Mouse (Mus musculus): ENCODE measurements around the gene 2510039O18Rik. TPM values are rescaled to one million over a fixed set of nuclear protein-coding genes. Genes with fewer than 3 reads are reported as not detected.

Gene 2510039O18Rik
- polyA plus RNA-seq, 1 experiment from 2014 or later, result 16.5 TPM

- H3K4me2 ChIP-seq, result peak overlapping the region; percentile 33; the same call in 1 of the 2 replicates
- H3K4me3 ChIP-seq (ENCODE audit: low read depth, low read length), result no peak overlapping the region
- peaks cover 10% of the 10 kb centered on the region for H3K4me1 ChIP-seq (ENCODE audit: control insufficient read depth, insufficient read depth, low read length)
- no peak overlapping the region for H3K9ac ChIP-seq (ENCODE audit: low read depth, low read length)
- ATAC-seq (replicated peaks; ENCODE audit: insufficient number of reproducible peaks, low FRiP score, low TSS enrichment), result peak; percentile 32
- H3K36me3 ChIP-seq (ENCODE audit: control insufficient read depth, insufficient read depth, low read length), result no peaks in the 10 kb centered on the region
- peak overlapping the region; percentile 84 for H3K27ac ChIP-seq (ENCODE audit: low read depth, low read length)
- no peaks in the 10 kb centered on the region for H3K9me3 ChIP-seq (replicated peaks; ENCODE audit: control insufficient read depth, low read length)
- H3K27me3 ChIP-seq (ENCODE audit: control insufficient read depth, insufficient read depth, low read length), result 0 out of 2 replicates have a peak, but pooled peaks cover 14% of the 10 kb centered on the region
- 64% methylated on average over 15 of the region's 15 CpGs for WGBS (ENCODE audit: insufficient replicate concordance)
Observed at GRCm38 (mm10) chr4:147963623-147964022, 22.9 kb downstream of the 2510039O18Rik start.

- H3K9ac ChIP-seq (ENCODE audit: low read depth, low read length), result 0 out of 2 replicates have a peak overlapping the region, but pooled peaks have one; percentile 29
- peak overlapping the region; percentile 31 for H3K4me2 ChIP-seq
Observed at GRCm38 (mm10) chr4:147965712-147966111, 25.0 kb downstream of the 2510039O18Rik start.

GRCm38 (mm10) chr4:147968816-147969215 lies 28.1 kb downstream of the 2510039O18Rik start:
- 45% methylated on average over 2 of the region's 2 CpGs for WGBS (ENCODE audit: insufficient replicate concordance)
- peaks cover 16% of the 10 kb centered on the region for H3K27me3 ChIP-seq (ENCODE audit: control insufficient read depth, insufficient read depth, low read length)
- H3K4me2 ChIP-seq, result peak overlapping the region; percentile 42
- peaks cover 6% of the 10 kb centered on the region; the same call in 1 of the 2 replicates for H3K4me1 ChIP-seq (ENCODE audit: control insufficient read depth, insufficient read depth, low read length)
- H3K4me3 ChIP-seq (ENCODE audit: low read depth, low read length), result no peak overlapping the region
- no peaks in the 10 kb centered on the region for H3K36me3 ChIP-seq (ENCODE audit: control insufficient read depth, insufficient read depth, low read length)
- no peak overlapping the region; the same call in 1 of the 2 replicates for H3K9ac ChIP-seq (ENCODE audit: low read depth, low read length)
- no peak for ATAC-seq (replicated peaks; ENCODE audit: insufficient number of reproducible peaks, low FRiP score, low TSS enrichment)
- H3K9me3 ChIP-seq (replicated peaks; ENCODE audit: control insufficient read depth, low read length), result no peaks in the 10 kb centered on the region
- H3K27ac ChIP-seq (ENCODE audit: low read depth, low read length), result peak overlapping the region; percentile 73

More at GRCm38 (mm10) chr4:147965712-147966111, 25.0 kb downstream of the 2510039O18Rik start:
- no peaks in the 10 kb centered on the region for H3K9me3 ChIP-seq (replicated peaks; ENCODE audit: control insufficient read depth, low read length)
- peaks cover 14% of the 10 kb centered on the region; the same call in 1 of the 2 replicates for H3K27me3 ChIP-seq (ENCODE audit: control insufficient read depth, insufficient read depth, low read length)
- H3K27ac ChIP-seq (ENCODE audit: low read depth, low read length), result peak overlapping the region; percentile 77
- WGBS (ENCODE audit: insufficient replicate concordance), result 39% methylated on average over 7 of the region's 7 CpGs
- H3K36me3 ChIP-seq (ENCODE audit: control insufficient read depth, insufficient read depth, low read length), result no peaks in the 10 kb centered on the region
- H3K4me3 ChIP-seq (ENCODE audit: low read depth, low read length), result no peak overlapping the region
- peak; percentile 66; the same call in 1 of the 2 replicates for ATAC-seq (replicated peaks; ENCODE audit: insufficient number of reproducible peaks, low FRiP score, low TSS enrichment)
- H3K4me1 ChIP-seq (ENCODE audit: control insufficient read depth, insufficient read depth, low read length), result peaks cover 14% of the 10 kb centered on the region

GRCm38 (mm10) chr4:147969337-147969736 lies 28.6 kb downstream of the 2510039O18Rik start:
- ATAC-seq (replicated peaks; ENCODE audit: insufficient number of reproducible peaks, low FRiP score, low TSS enrichment), result peak; percentile 75
- no peak overlapping the region; the same call in 1 of the 2 replicates for H3K9ac ChIP-seq (ENCODE audit: low read depth, low read length)
- H3K9me3 ChIP-seq (replicated peaks; ENCODE audit: control insufficient read depth, low read length), result no peaks in the 10 kb centered on the region
- H3K27me3 ChIP-seq (ENCODE audit: control insufficient read depth, insufficient read depth, low read length), result peaks cover 16% of the 10 kb centered on the region
- peak overlapping the region; percentile 42 for H3K4me2 ChIP-seq
- no peaks in the 10 kb centered on the region for H3K36me3 ChIP-seq (ENCODE audit: control insufficient read depth, insufficient read depth, low read length)
- 5% methylated on average over 9 of the region's 9 CpGs for WGBS (ENCODE audit: insufficient replicate concordance)
- no peak overlapping the region for H3K4me3 ChIP-seq (ENCODE audit: low read depth, low read length)
- peaks cover 6% of the 10 kb centered on the region; the same call in 1 of the 2 replicates for H3K4me1 ChIP-seq (ENCODE audit: control insufficient read depth, insufficient read depth, low read length)
- H3K27ac ChIP-seq (ENCODE audit: low read depth, low read length), result peak overlapping the region; percentile 73

- 55% methylated on average over 3 of the region's 3 CpGs for WGBS (ENCODE audit: insufficient replicate concordance)
- Histone ChIP-seq H3K4me2 (no peak overlapping the region), H3K27me3 (ENCODE audit: control insufficient read depth, insufficient read depth, low read length) (peaks cover 9% of the 10 kb centered on the region), H3K27ac (ENCODE audit: low read depth, low read length) (no peak overlapping the region), H3K4me1 (ENCODE audit: control insufficient read depth, insufficient read depth, low read length) (no peaks in the 10 kb centered on the region), H3K9me3 (replicated peaks; ENCODE audit: control insufficient read depth, low read length) (peaks cover 3% of the 10 kb centered on the region; the same call in 1 of the 2 replicates), H3K4me3 (ENCODE audit: low read depth, low read length) (no peak overlapping the region), H3K9ac (ENCODE audit: low read depth, low read length) (no peak overlapping the region), H3K36me3 (ENCODE audit: control insufficient read depth, insufficient read depth, low read length) (no peaks in the 10 kb centered on the region)
- no peak for ATAC-seq (replicated peaks; ENCODE audit: insufficient number of reproducible peaks, low FRiP score, low TSS enrichment)
Observed at GRCm38 (mm10) chr4:147976237-147976636, 35.5 kb downstream of the 2510039O18Rik start.

GRCm38 (mm10) chr4:147977726-147978125 lies 37.0 kb downstream of the 2510039O18Rik start:
- WGBS (ENCODE audit: insufficient replicate concordance), result 74% methylated on average over 4 of the region's 4 CpGs

GRCm38 (mm10) chr4:147978391-147978790 lies 37.7 kb downstream of the 2510039O18Rik start:
- H3K27ac ChIP-seq (ENCODE audit: low read depth, low read length), result no peak overlapping the region
- H3K4me3 ChIP-seq (ENCODE audit: low read depth, low read length), result no peak overlapping the region
- H3K36me3 ChIP-seq (ENCODE audit: control insufficient read depth, insufficient read depth, low read length), result no peaks in the 10 kb centered on the region
- H3K4me1 ChIP-seq (ENCODE audit: control insufficient read depth, insufficient read depth, low read length), result no peaks in the 10 kb centered on the region
- no peak overlapping the region for H3K9ac ChIP-seq (ENCODE audit: low read depth, low read length)
- ATAC-seq (replicated peaks; ENCODE audit: insufficient number of reproducible peaks, low FRiP score, low TSS enrichment), result no peak
- H3K27me3 ChIP-seq (ENCODE audit: control insufficient read depth, insufficient read depth, low read length), result peaks cover 14% of the 10 kb centered on the region
- 87% methylated on average over 6 of the region's 6 CpGs for WGBS (ENCODE audit: insufficient replicate concordance)
- no peak overlapping the region for H3K4me2 ChIP-seq
- peaks cover 3% of the 10 kb centered on the region; the same call in 1 of the 2 replicates for H3K9me3 ChIP-seq (replicated peaks; ENCODE audit: control insufficient read depth, low read length)

More at GRCm38 (mm10) chr4:147977726-147978125, 37.0 kb downstream of the 2510039O18Rik start:
- Histone ChIP-seq H3K9me3 (replicated peaks; ENCODE audit: control insufficient read depth, low read length) (peaks cover 3% of the 10 kb centered on the region; the same call in 1 of the 2 replicates), H3K36me3 (ENCODE audit: control insufficient read depth, insufficient read depth, low read length) (no peaks in the 10 kb centered on the region), H3K4me3 (ENCODE audit: low read depth, low read length) (no peak overlapping the region), H3K9ac (ENCODE audit: low read depth, low read length) (no peak overlapping the region), H3K4me2 (no peak overlapping the region), H3K27me3 (ENCODE audit: control insufficient read depth, insufficient read depth, low read length) (peaks cover 18% of the 10 kb centered on the region), H3K27ac (ENCODE audit: low read depth, low read length) (no peak overlapping the region), H3K4me1 (ENCODE audit: control insufficient read depth, insufficient read depth, low read length) (no peaks in the 10 kb centered on the region)
- no peak for ATAC-seq (replicated peaks; ENCODE audit: insufficient number of reproducible peaks, low FRiP score, low TSS enrichment)

GRCm38 (mm10) chr4:147979441-147979860 lies 38.8 kb downstream of the 2510039O18Rik start:
- no peak overlapping the region for H3K9ac ChIP-seq (ENCODE audit: low read depth, low read length)
- WGBS (ENCODE audit: insufficient replicate concordance), result 77% methylated on average over 7 of the region's 7 CpGs
- no peaks in the 10 kb centered on the region for H3K36me3 ChIP-seq (ENCODE audit: control insufficient read depth, insufficient read depth, low read length)
- no peak for ATAC-seq (replicated peaks; ENCODE audit: insufficient number of reproducible peaks, low FRiP score, low TSS enrichment)
- no peak overlapping the region for H3K27ac ChIP-seq (ENCODE audit: low read depth, low read length)
- H3K4me2 ChIP-seq, result no peak overlapping the region
- peaks cover 3% of the 10 kb centered on the region; the same call in 1 of the 2 replicates for H3K9me3 ChIP-seq (replicated peaks; ENCODE audit: control insufficient read depth, low read length)
- H3K27me3 ChIP-seq (ENCODE audit: control insufficient read depth, insufficient read depth, low read length), result peaks cover 14% of the 10 kb centered on the region
- H3K4me3 ChIP-seq (ENCODE audit: low read depth, low read length), result no peak overlapping the region
- H3K4me1 ChIP-seq (ENCODE audit: control insufficient read depth, insufficient read depth, low read length), result no peaks in the 10 kb centered on the region

All from heart, embryonic 11.5 days (tissue).